Mouse (Mus musculus): ENCODE measurements around the gene Psme2. TPM values are rescaled to one million over a fixed set of nuclear protein-coding genes. Genes with fewer than 3 reads are reported as not detected.

Gene Psme2
- total and polyA plus RNA-seq, 3 experiments: 467 to 757 (median 684) TPM

- TF ChIP-seq ZNF384 (IDR thresholded peaks at IDR 0.05; ENCODE audit: low read depth, low read length) (no peak), CHD1 (IDR thresholded peaks at IDR 0.05; ENCODE audit: low read depth, low read length) (no peak), ZMIZ1 (IDR thresholded peaks at IDR 0.05; ENCODE audit: low read depth, low read length) (no peak), SIN3A (IDR thresholded peaks at IDR 0.05; ENCODE audit: low read length) (no peak), JUN (IDR thresholded peaks at IDR 0.05; ENCODE audit: insufficient read depth, low read depth, low read length) (no peak), PAX5 (IDR thresholded peaks at IDR 0.05; ENCODE audit: low read length) (no peak), USF1 (IDR thresholded peaks at IDR 0.05; ENCODE audit: low read depth, low read length) (no peak), ZKSCAN1 (IDR thresholded peaks at IDR 0.05; ENCODE audit: borderline replicate concordance, low read depth, low read length) (no peak), SMC3 (IDR thresholded peaks at IDR 0.05; ENCODE audit: low read depth, low read length) (no peak), UBTF (IDR thresholded peaks at IDR 0.05; ENCODE audit: low read depth, low read length) (no peak), ELF1 (IDR thresholded peaks at IDR 0.05; ENCODE audit: low read depth, low read length) (no peak), MEF2A (IDR thresholded peaks at IDR 0.05; ENCODE audit: borderline replicate concordance, low read depth, low read length) (no peak), POLR2A (IDR thresholded peaks at IDR 0.05; ENCODE audit: low read depth, low read length) (no peak), MAFK (IDR thresholded peaks at IDR 0.05; ENCODE audit: insufficient replicate concordance, low read length) (no peak), ZC3H11A (IDR thresholded peaks at IDR 0.05; ENCODE audit: low read depth, low read length) (no peak), CTCF (conservative IDR thresholded peaks at IDR 0.05 in 1 of 2, IDR thresholded peaks at IDR 0.05 in 1 of 2; ENCODE audit: low read depth in 2 of 2, low read length in 2 of 2) (no peak), GABPA (IDR thresholded peaks at IDR 0.05; ENCODE audit: insufficient replicate concordance, low read depth, low read length) (no peak)
- Histone ChIP-seq H3K36me3 (replicated peaks in 1 of 2; ENCODE audit: control insufficient read depth in 1 of 2, insufficient read depth in 1 of 2, low read length in 1 of 2) (peaks cover 6 to 14% of the 10 kb centered on the region in 2 experiments), H3K4me1 (ENCODE audit: control insufficient read depth in 1 of 2, insufficient read depth in 2 of 2) (peaks cover 5 to 18% of the 10 kb centered on the region in 2 experiments), H3K4me2 (ENCODE audit: insufficient read depth, low read depth, poor library complexity, severe bottlenecking) (no peak within 1 kb of the TSS), H3K27me3 (replicated peaks) (no peaks in the 10 kb centered on the region), H3K27ac (ENCODE audit: insufficient read depth, low read depth) (no peak within 1 kb of the TSS), H3K9ac (ENCODE audit: insufficient read depth, low read depth) (no peak within 1 kb of the TSS), H3K9me3 (replicated peaks; ENCODE audit: low read length) (no peaks in the 10 kb centered on the region), H3K4me3 (replicated peaks in 1 of 3; ENCODE audit: low read depth in 2 of 3, low read length in 2 of 3, poor library complexity in 1 of 3) (no peak within 1 kb of the TSS), H3K79me2 (replicated peaks; ENCODE audit: control insufficient read depth, extremely low read depth, insufficient read depth, poor library complexity, severe bottlenecking) (peaks cover 12% of the 10 kb centered on the region)
- dilution Hi-C loops (cut with MboI; ENCODE audit: extremely low pct_ligation_motif_present, extremely low pct_unique_long_range_greater_than_20kb, low sequenced_read_pairs): no loop called here
- in situ Hi-C loops (cut with MboI; ENCODE audit: low pct_ligation_motif_present, low pct_unique_long_range_greater_than_20kb, low sequenced_read_pairs): no loop called here
- DNase-seq (ENCODE audit: extremely low read depth): no peak
Observed at GRCm38 (mm10) chr14:55575302-55575701, 15.6 kb downstream of the Psme2 start, which contains the start of gene Fitm1. Gene Fitm1, plus strand, starts transcription at chr14:55575617.

- no peaks in the 10 kb centered on the region for H3K27me3 ChIP-seq (replicated peaks)
- H3K36me3 ChIP-seq (replicated peaks in 1 of 2; ENCODE audit: control insufficient read depth in 1 of 2, insufficient read depth in 1 of 2, low read length in 1 of 2): peaks cover 23 to 39% of the 10 kb centered on the region in 2 experiments
- dilution Hi-C loops (cut with MboI; ENCODE audit: extremely low pct_ligation_motif_present, extremely low pct_unique_long_range_greater_than_20kb, low sequenced_read_pairs) (no loop called here), in situ Hi-C loops (cut with MboI; ENCODE audit: low pct_ligation_motif_present, low pct_unique_long_range_greater_than_20kb, low sequenced_read_pairs) (no loop called here)
- no peak overlapping the region for H3K4me2 ChIP-seq (ENCODE audit: insufficient read depth, low read depth, poor library complexity, severe bottlenecking)
- no peaks in the 10 kb centered on the region for H3K9me3 ChIP-seq (replicated peaks; ENCODE audit: low read length)
- DNase-seq (ENCODE audit: extremely low read depth): no peak
- no peaks in the 10 kb centered on the region for H3K79me2 ChIP-seq (replicated peaks; ENCODE audit: control insufficient read depth, extremely low read depth, insufficient read depth, poor library complexity, severe bottlenecking)
- H3K9ac ChIP-seq (ENCODE audit: insufficient read depth, low read depth): no peak overlapping the region
- TF ChIP-seq TBP (conservative IDR thresholded peaks at IDR 0.05; ENCODE audit: low read depth, low read length): no peak
- TF ChIP-seq KAT2A (IDR thresholded peaks at IDR 0.05; ENCODE audit: insufficient replicate concordance, low read length): no peak
- no peak for TF ChIP-seq EP300 (IDR thresholded peaks at IDR 0.05; ENCODE audit: low read length)
- TF ChIP-seq NELFE (IDR thresholded peaks at IDR 0.05; ENCODE audit: low read depth, low read length): no peak
- TF ChIP-seq UBTF (IDR thresholded peaks at IDR 0.05; ENCODE audit: low read depth, low read length): no peak
- TF ChIP-seq HCFC1 (IDR thresholded peaks at IDR 0.05; ENCODE audit: low read depth, low read length): no peak
- TF ChIP-seq CTCF (conservative IDR thresholded peaks at IDR 0.05 in 1 of 2, IDR thresholded peaks at IDR 0.05 in 1 of 2; ENCODE audit: low read depth in 2 of 2, low read length in 2 of 2): no peak
- TF ChIP-seq NRF1 (IDR thresholded peaks at IDR 0.05; ENCODE audit: low read depth, low read length): no peak
- TF ChIP-seq USF2 (conservative IDR thresholded peaks at IDR 0.05; ENCODE audit: low read depth, low read length): no peak
- TF ChIP-seq SIN3A (IDR thresholded peaks at IDR 0.05; ENCODE audit: low read length): no peak
- no peak for TF ChIP-seq POLR2AphosphoS2 (IDR thresholded peaks at IDR 0.05; ENCODE audit: low read depth, low read length)
- TF ChIP-seq MAFK (IDR thresholded peaks at IDR 0.05; ENCODE audit: insufficient replicate concordance, low read length): no peak
- TF ChIP-seq JUND (conservative IDR thresholded peaks at IDR 0.05; ENCODE audit: low read depth, low read length): no peak
- no peak for TF ChIP-seq MAX (IDR thresholded peaks at IDR 0.05; ENCODE audit: low read length)
- no peak for TF ChIP-seq MYC (IDR thresholded peaks at IDR 0.05; ENCODE audit: low read depth, low read length)
- no peak for TF ChIP-seq JUN (IDR thresholded peaks at IDR 0.05; ENCODE audit: insufficient read depth, low read depth, low read length)
- no peak for TF ChIP-seq MAZ (IDR thresholded peaks at IDR 0.05; ENCODE audit: low read depth, low read length)
- TF ChIP-seq IRF4 (IDR thresholded peaks at IDR 0.05; ENCODE audit: low read depth, low read length): no peak
- no peak for TF ChIP-seq ZMIZ1 (IDR thresholded peaks at IDR 0.05; ENCODE audit: low read depth, low read length)
- no peak for TF ChIP-seq CHD2 (IDR thresholded peaks at IDR 0.05; ENCODE audit: low read length)
- no peak overlapping the region for H3K4me3 ChIP-seq (replicated peaks in 1 of 3; ENCODE audit: low read depth in 2 of 3, low read length in 2 of 3, poor library complexity in 1 of 3)
- H3K4me1 ChIP-seq (ENCODE audit: control insufficient read depth in 1 of 2, insufficient read depth in 2 of 2): no peaks in the 10 kb centered on the region
- no peak overlapping the region for H3K27ac ChIP-seq (ENCODE audit: insufficient read depth, low read depth)
Observed at GRCm38 (mm10) chr14:55571760-55572159, 19.2 kb downstream of the Psme2 start.
